Mouse (Mus musculus) ES-CJ7 (cell line): ENCODE data around the gene Dpysl4.

Experiments used
- DNase-seq: peaks from one replicate; pipeline ENCODE4 v3.0.0; 2011; ENCODE audit warnings: low read depth, low spot score

Gene Dpysl4

GRCm38 (mm10) chr7:139149373-139149772 is 63.6 kb downstream of the Dpysl4 start:
- no peak for DNase-seq

DNA sequence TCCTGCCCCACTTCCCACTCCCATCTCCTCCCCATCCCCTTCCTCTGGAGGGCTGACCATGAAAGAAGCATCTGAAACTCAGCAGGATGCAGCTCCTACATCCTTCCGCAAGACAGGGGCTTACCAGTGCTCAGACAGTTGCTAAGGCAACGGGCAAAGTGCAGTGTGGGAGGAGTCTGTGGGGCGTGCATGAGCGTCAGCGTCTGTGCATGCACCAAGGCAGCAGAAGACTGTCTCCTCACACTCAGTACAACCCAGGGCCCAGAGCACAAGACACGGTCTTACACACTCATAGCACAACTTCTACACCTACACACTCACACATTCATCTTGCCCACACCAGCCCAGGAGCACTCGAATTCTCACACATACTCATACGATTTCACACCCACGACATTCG is 65.3 kb downstream of the Dpysl4 start:
- DNase-seq: peak; percentile 9
